22 mouse cellular contexts compared by ENCODE assay signal in the genomic region with DNA sequence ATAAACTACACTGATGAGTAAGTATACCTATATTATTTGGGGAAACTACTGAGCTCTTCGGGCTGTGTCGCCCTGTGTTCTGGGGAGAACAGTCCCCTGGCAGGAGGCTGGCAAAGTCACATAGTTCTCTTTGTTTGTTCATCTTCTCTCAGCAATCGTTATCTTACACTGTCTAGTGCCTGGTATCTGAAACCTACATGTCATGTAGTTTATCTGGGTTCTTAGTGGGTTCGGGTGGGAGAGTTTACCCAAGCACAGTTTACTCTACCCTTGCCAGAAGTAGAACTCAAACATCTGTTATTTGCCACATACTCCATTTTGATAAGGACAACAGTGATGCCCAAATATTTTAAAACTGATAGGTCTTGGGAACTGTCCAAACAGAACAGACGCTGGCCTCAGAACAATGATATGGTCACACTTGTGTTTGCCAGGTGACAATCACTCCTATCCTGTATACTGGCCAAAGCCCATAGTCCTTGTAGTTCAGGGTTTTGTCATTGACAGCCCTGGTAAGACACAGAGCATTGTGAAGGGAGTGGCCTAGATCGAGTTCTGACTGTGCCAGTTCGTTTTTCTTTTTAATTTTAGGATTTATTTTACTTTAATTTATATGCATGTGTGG.
DNase-seq lines count a peak whose midpoint lies in the region; ATAC-seq lines count a peak whose summit lies in the region.
"Had no signal": no experiment of that assay in that cellular context is flagged by ENCODE, and none has a peak within 500 bp of the region (broad histone marks: within the 10 kb centered on the region; RNA-seq: fewer than 3 reads in every experiment).

No protein-coding gene starts in this region.

- peak; percentile 34 to 49 for DNase-seq in heart, adult 18-20 months
- peak; percentile 37 for DNase-seq in midbrain, embryonic 11.5 days (ENCODE audit: low spot score, missing footprints)
- no peak for DNase-seq in midbrain, embryonic 10.5 days (ENCODE audit: low spot score)
- peak; percentile 22 for DNase-seq in heart, postnatal 4 days
- no peak for DNase-seq in frontal cortex, postnatal 14 days (ENCODE audit: low spot score in 2 of 2)
- DNase-seq: adrenal gland, postnatal 25 days; cerebellum, adult 11 months; embryo, embryonic 11 days; gastrocnemius, adult 2 months; kidney, adult 2 months; kidney, postnatal 14 days; layer of hippocampus, adult 9-11 months; lung, adult 18-20 months; lung, postnatal 14 days; thymus, postnatal 14 days had no signal

- no peak overlapping the region for H3K27ac ChIP-seq in heart, embryonic 11.5 days (ENCODE audit: low read depth, low read length)
- no peak overlapping the region for H3K27ac ChIP-seq in midbrain, embryonic 11.5 days (ENCODE audit: low read depth, low read length)
- H3K27ac ChIP-seq in midbrain, embryonic 10.5 days (replicated peaks): no peak overlapping the region
- H3K27ac ChIP-seq in kidney, embryonic 14.5 days (ENCODE audit: low read depth, low read length): no peak overlapping the region
- H3K27ac ChIP-seq: gastrocnemius, adult 2 months; hindbrain, embryonic 13.5 days had no signal

- WGBS in heart, embryonic 11.5 days (ENCODE audit: insufficient replicate concordance): 46% methylated on average over 7 of the region's 7 CpGs
- WGBS in midbrain, embryonic 11.5 days: 93% methylated on average over 7 of the region's 7 CpGs
- 96% methylated on average over 7 of the region's 7 CpGs for WGBS in midbrain, embryonic 10.5 days
- WGBS in kidney, embryonic 14.5 days: 87% methylated on average over 7 of the region's 7 CpGs

- H3K27me3 ChIP-seq in heart, embryonic 11.5 days (ENCODE audit: control insufficient read depth, insufficient read depth, low read length): no peaks in the 10 kb centered on the region
- H3K27me3 ChIP-seq in midbrain, embryonic 11.5 days (ENCODE audit: control insufficient read depth, insufficient read depth, low read length): no peaks in the 10 kb centered on the region
- no peaks in the 10 kb centered on the region for H3K27me3 ChIP-seq in midbrain, embryonic 10.5 days (ENCODE audit: low read depth, poor library complexity, severe bottlenecking)
- H3K27me3 ChIP-seq in kidney, embryonic 14.5 days (ENCODE audit: control insufficient read depth, insufficient read depth, low read length): no peaks in the 10 kb centered on the region
- H3K27me3 ChIP-seq: CH12.LX; hindbrain, embryonic 13.5 days had no signal

- ATAC-seq in heart, embryonic 11.5 days (replicated peaks; ENCODE audit: insufficient number of reproducible peaks, low FRiP score, low TSS enrichment): no peak
- no peak for ATAC-seq in midbrain, embryonic 11.5 days (ENCODE audit: low FRiP score)
- no peak for ATAC-seq in kidney, embryonic 14.5 days (ENCODE audit: low FRiP score, low TSS enrichment)
- ATAC-seq: forebrain, embryonic 16.5 days; inflammation-experienced regulatory T-cells, adult 6 months had no signal

- no peak overlapping the region for H3K4me3 ChIP-seq in heart, embryonic 11.5 days (ENCODE audit: low read depth, low read length)
- H3K4me3 ChIP-seq in midbrain, embryonic 11.5 days (ENCODE audit: low read depth, low read length): no peak overlapping the region
- no peak overlapping the region for H3K4me3 ChIP-seq in midbrain, embryonic 10.5 days
- H3K4me3 ChIP-seq in kidney, embryonic 14.5 days (ENCODE audit: low read length): no peak overlapping the region
- H3K4me3 ChIP-seq: gastrocnemius, adult 2 months; hindbrain, embryonic 13.5 days; megakaryocyte, embryonic 14.5 days had no signal

- H3K9me3 ChIP-seq in heart, embryonic 11.5 days (replicated peaks; ENCODE audit: control insufficient read depth, low read length): no peaks in the 10 kb centered on the region
- H3K9me3 ChIP-seq in midbrain, embryonic 11.5 days (ENCODE audit: control insufficient read depth, low read length): no peaks in the 10 kb centered on the region
- H3K9me3 ChIP-seq in midbrain, embryonic 10.5 days (replicated peaks): no peaks in the 10 kb centered on the region
- H3K9me3 ChIP-seq in kidney, embryonic 14.5 days (ENCODE audit: control insufficient read depth, low read length): no peaks in the 10 kb centered on the region
- H3K9me3 ChIP-seq: hindbrain, embryonic 13.5 days; megakaryocyte, embryonic 14.5 days had no signal

- H3K36me3 ChIP-seq in heart, embryonic 11.5 days (ENCODE audit: control insufficient read depth, insufficient read depth, low read length): no peaks in the 10 kb centered on the region
- H3K36me3 ChIP-seq in midbrain, embryonic 11.5 days (ENCODE audit: control insufficient read depth, insufficient read depth, low read length): no peaks in the 10 kb centered on the region
- no peaks in the 10 kb centered on the region for H3K36me3 ChIP-seq in midbrain, embryonic 10.5 days
- no peaks in the 10 kb centered on the region for H3K36me3 ChIP-seq in kidney, embryonic 14.5 days (ENCODE audit: control insufficient read depth, insufficient read depth, low read length)
- H3K36me3 ChIP-seq: hindbrain, embryonic 13.5 days had no signal

- H3K9ac ChIP-seq in heart, embryonic 11.5 days (ENCODE audit: low read depth, low read length): no peak overlapping the region
- no peak overlapping the region for H3K9ac ChIP-seq in midbrain, embryonic 11.5 days (ENCODE audit: low read length)
- no peak overlapping the region for H3K9ac ChIP-seq in kidney, embryonic 14.5 days (ENCODE audit: low read depth, low read length)
- H3K9ac ChIP-seq: hindbrain, embryonic 13.5 days had no signal

- peaks cover 5% of the 10 kb centered on the region; the same call in 1 of the 2 replicates for H3K4me1 ChIP-seq in heart, embryonic 11.5 days (ENCODE audit: control insufficient read depth, insufficient read depth, low read length)
- H3K4me1 ChIP-seq in midbrain, embryonic 11.5 days (ENCODE audit: control insufficient read depth, insufficient read depth, low read length): no peaks in the 10 kb centered on the region
- H3K4me1 ChIP-seq in midbrain, embryonic 10.5 days: peaks cover 7% of the 10 kb centered on the region; the same call in 1 of the 2 replicates
- no peaks in the 10 kb centered on the region for H3K4me1 ChIP-seq in kidney, embryonic 14.5 days (ENCODE audit: control insufficient read depth, insufficient read depth, low read length)
- H3K4me1 ChIP-seq: megakaryocyte, embryonic 14.5 days had no signal

- no peak overlapping the region for H3K4me2 ChIP-seq in heart, embryonic 11.5 days
- H3K4me2 ChIP-seq in midbrain, embryonic 11.5 days: no peak overlapping the region
- H3K4me2 ChIP-seq in kidney, embryonic 14.5 days (replicated peaks; ENCODE audit: low read depth, low read length): no peak overlapping the region
- H3K4me2 ChIP-seq: hindbrain, embryonic 13.5 days had no signal

Comparison
In these comparisons a context has a peak if more than half of its experiments do, and no peak if none do; other contexts are left out.
1. DNase-seq: peak in heart, adult 18-20 months (2 of 2), midbrain, embryonic 11.5 days (single experiment) and heart, postnatal 4 days (single experiment); none in midbrain, embryonic 10.5 days (single experiment) and frontal cortex, postnatal 14 days (0 of 2).